Mouse (Mus musculus): ENCODE results near the gene Vasp. TPM values are rescaled to one million over a fixed set of nuclear protein-coding genes. Genes with fewer than 3 reads are reported as not detected.
"Not testable (repeated sequence)": the region's sequence is repeated elsewhere in the genome, so short reads cannot be mapped to it uniquely, and the experiment has no call there.

Gene Vasp
- polyA plus RNA-seq, 1 experiment from 2014 or later = 32.8 TPM

DNA sequence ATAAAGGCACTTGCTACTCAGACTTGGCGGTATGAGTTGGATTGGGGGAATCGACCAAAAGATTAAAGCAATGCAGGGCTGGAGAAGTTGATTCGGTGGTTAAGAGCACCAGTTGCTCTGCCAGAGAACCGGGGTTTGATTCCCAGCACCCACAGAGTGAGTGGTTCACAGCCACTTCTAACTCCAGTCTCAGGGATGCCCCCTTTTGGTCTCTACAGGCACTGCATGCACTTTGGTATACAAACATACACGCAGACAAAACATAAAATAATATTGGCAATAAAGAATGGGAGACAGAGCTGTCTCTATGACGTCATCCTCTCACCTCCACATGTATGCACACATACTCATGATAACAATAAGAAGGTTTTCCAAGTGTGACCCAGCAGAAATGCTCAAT, 25.4 kb upstream of the Vasp start:
- WGBS (ENCODE audit: insufficient replicate concordance) = 77% methylated on average over 6 of the region's 6 CpGs
- ATAC-seq (ENCODE audit: low read depth) = no peak
- H3K27me3 ChIP-seq (ENCODE audit: control insufficient read depth, insufficient read depth, low read depth, low read length) = peaks cover 7% of the 10 kb centered on the region
- H3K9ac ChIP-seq (ENCODE audit: low read depth, low read length) = no peak overlapping the region
- no peak overlapping the region for H3K4me2 ChIP-seq (ENCODE audit: low read depth, low read length)
- no peaks in the 10 kb centered on the region for H3K36me3 ChIP-seq (ENCODE audit: control insufficient read depth, insufficient read depth)
- H3K4me1 ChIP-seq (ENCODE audit: control insufficient read depth, low read depth, low read length) = peaks cover 6% of the 10 kb centered on the region
- H3K9me3 ChIP-seq (replicated peaks; ENCODE audit: control insufficient read depth, low read length) = no peaks in the 10 kb centered on the region
- no peak overlapping the region for H3K27ac ChIP-seq (ENCODE audit: low read length)
- no peak overlapping the region for H3K4me3 ChIP-seq (ENCODE audit: low read depth, low read length)

DNA sequence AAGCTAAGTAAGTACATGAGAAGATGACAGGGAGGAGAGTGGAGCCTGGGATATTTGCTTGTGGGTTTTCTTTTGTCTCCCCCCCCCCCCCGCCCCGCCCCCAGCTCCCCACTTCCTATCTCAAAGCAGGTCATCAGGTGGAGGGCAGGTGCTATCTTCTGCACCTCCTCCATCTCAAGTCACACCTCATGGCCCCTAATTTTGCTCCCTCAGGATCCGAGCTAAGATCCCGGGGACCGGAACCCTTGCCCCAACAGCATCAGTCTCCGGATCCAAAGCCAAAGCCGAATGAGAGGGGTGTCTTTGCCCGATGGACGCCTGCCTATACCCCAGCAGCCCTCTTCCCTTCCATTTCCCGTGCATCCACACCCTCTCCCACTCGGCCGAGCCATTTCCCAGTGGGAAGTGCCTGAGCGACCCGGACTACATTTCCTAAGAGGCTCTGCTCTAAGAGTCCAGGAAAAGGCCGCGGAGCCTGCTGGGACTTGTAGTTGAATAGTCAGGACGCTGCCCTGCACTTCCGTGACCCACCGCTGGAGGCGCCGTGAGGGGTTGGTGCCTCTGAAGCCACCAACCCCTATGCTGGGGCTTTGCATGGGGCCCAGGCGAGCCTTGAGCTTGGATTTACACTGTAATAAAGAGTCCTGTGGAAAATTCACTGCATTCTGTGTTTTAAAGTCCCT, 24.0 kb upstream of the Vasp start:
- H3K9me3 ChIP-seq (replicated peaks; ENCODE audit: control insufficient read depth, low read length) = no peaks in the 10 kb centered on the region
- no peaks in the 10 kb centered on the region for H3K27me3 ChIP-seq (ENCODE audit: control insufficient read depth, insufficient read depth, low read depth, low read length)
- WGBS (ENCODE audit: insufficient replicate concordance) = 11% methylated on average over 20 of the region's 22 CpGs
- H3K36me3 ChIP-seq (ENCODE audit: control insufficient read depth, insufficient read depth) = no peaks in the 10 kb centered on the region
- no peak overlapping the region for H3K27ac ChIP-seq (ENCODE audit: low read length)
- peaks cover 20% of the 10 kb centered on the region for H3K4me1 ChIP-seq (ENCODE audit: control insufficient read depth, low read depth, low read length)
- 0 out of 2 replicates have a peak overlapping the region, but pooled peaks have one; percentile 15 for H3K9ac ChIP-seq (ENCODE audit: low read depth, low read length)
- H3K4me3 ChIP-seq (ENCODE audit: low read depth, low read length) = peak overlapping the region; percentile 45
- peak overlapping the region; percentile 56 for H3K4me2 ChIP-seq (ENCODE audit: low read depth, low read length)
- peak; percentile 44 for ATAC-seq (ENCODE audit: low read depth)

DNA sequence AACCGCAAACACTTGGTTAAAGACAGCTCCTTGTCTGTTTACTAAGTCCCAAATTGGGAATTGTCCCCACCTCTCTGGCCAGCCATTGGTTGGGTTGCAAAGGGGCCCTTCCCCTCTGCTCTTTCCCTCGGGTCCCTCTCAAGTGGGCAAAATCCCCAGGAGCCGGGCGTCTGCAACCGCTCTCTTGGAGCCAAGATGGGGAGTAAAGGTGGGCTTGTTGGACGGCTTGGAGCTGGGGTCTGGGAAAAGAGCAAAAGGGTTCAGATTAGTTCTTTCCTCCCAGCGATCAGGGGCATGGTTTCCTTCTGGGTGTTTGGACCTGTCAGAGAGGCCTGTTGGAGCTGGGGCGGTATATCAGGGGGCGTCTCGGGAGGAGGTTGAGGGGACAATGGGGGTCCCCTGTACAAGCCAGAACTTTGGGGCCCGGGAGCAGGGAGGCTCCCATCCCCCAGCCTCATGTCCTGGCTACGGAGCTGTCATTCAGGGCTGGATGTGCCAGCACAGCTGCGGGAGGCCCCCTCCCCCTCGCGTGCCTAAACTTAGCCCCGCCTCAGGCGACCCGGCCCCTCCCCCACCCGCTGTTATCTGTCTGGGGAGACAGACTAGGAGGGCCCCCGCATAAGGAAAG, 19.5 kb upstream of the Vasp start:
- H3K4me2 ChIP-seq (ENCODE audit: low read depth, low read length) = peak overlapping the region; percentile 76
- no peaks in the 10 kb centered on the region for H3K36me3 ChIP-seq (ENCODE audit: control insufficient read depth, insufficient read depth)
- 1% methylated on average over 20 of the region's 20 CpGs for WGBS (ENCODE audit: insufficient replicate concordance)
- no peak overlapping the region for H3K27ac ChIP-seq (ENCODE audit: low read length)
- H3K4me1 ChIP-seq (ENCODE audit: control insufficient read depth, low read depth, low read length) = peaks cover 20% of the 10 kb centered on the region
- H3K4me3 ChIP-seq (ENCODE audit: low read depth, low read length) = peak overlapping the region; percentile 50
- no peaks in the 10 kb centered on the region for H3K9me3 ChIP-seq (replicated peaks; ENCODE audit: control insufficient read depth, low read length)
- peak overlapping the region; percentile 45 for H3K9ac ChIP-seq (ENCODE audit: low read depth, low read length)
- H3K27me3 ChIP-seq (ENCODE audit: control insufficient read depth, insufficient read depth, low read depth, low read length) = peaks cover 5% of the 10 kb centered on the region
- peak; percentile 66 for ATAC-seq (ENCODE audit: low read depth)

DNA sequence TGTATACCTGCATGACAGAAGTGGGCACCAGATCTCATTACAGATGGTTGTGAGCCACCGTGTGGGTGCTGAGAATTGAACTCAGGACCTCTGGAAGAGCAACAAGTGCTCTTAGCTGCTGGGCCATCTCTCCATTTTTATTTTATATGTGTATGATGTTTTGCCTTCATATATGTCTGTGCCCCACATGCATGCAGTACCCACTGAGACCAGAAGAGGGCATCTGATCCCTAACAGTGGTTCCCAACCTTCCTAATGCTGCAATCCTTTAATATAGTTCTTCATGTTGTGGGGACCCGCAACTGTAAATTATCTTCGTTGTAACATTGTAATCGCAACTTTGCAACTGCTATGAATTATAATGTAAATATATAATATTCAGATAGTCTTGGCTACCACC, 13.1 kb upstream of the Vasp start:
- no peaks in the 10 kb centered on the region for H3K36me3 ChIP-seq (ENCODE audit: control insufficient read depth, insufficient read depth)
- H3K27ac ChIP-seq (ENCODE audit: low read length) = no peak overlapping the region
- H3K9me3 ChIP-seq (replicated peaks; ENCODE audit: control insufficient read depth, low read length) = no peaks in the 10 kb centered on the region
- H3K4me3 ChIP-seq (ENCODE audit: low read depth, low read length) = no peak overlapping the region
- peaks cover 44% of the 10 kb centered on the region for H3K27me3 ChIP-seq (ENCODE audit: control insufficient read depth, insufficient read depth, low read depth, low read length)
- no peak overlapping the region for H3K9ac ChIP-seq (ENCODE audit: low read depth, low read length)
- ATAC-seq (ENCODE audit: low read depth) = no peak
- H3K4me1 ChIP-seq (ENCODE audit: control insufficient read depth, low read depth, low read length) = peaks cover 18% of the 10 kb centered on the region
- no peak overlapping the region for H3K4me2 ChIP-seq (ENCODE audit: low read depth, low read length)
- 11% methylated on average over 4 of the region's 4 CpGs for WGBS (ENCODE audit: insufficient replicate concordance)

DNA sequence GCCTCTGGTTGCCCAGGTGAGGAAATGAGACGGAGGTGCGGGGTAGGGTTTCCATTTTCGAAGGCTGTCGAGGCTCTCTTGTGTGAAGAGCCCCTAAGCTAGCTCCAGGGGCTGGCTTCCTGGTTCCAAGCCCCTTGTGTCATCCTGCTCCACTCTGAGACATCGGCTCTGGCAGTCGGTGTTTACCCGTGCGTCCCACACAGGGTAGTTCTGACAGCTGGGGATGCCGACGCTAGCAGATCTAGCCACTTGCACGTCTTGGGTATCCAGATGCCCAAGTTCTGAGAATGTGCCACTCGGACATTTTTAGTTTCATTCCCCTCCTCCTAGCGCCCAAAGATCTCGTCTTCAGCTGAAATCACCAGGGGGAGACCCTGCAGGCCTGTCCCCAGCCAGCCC, 11.8 kb upstream of the Vasp start:
- H3K4me2 ChIP-seq (ENCODE audit: low read depth, low read length) = peak overlapping the region; percentile 80; the same call in 1 of the 2 replicates

DNA sequence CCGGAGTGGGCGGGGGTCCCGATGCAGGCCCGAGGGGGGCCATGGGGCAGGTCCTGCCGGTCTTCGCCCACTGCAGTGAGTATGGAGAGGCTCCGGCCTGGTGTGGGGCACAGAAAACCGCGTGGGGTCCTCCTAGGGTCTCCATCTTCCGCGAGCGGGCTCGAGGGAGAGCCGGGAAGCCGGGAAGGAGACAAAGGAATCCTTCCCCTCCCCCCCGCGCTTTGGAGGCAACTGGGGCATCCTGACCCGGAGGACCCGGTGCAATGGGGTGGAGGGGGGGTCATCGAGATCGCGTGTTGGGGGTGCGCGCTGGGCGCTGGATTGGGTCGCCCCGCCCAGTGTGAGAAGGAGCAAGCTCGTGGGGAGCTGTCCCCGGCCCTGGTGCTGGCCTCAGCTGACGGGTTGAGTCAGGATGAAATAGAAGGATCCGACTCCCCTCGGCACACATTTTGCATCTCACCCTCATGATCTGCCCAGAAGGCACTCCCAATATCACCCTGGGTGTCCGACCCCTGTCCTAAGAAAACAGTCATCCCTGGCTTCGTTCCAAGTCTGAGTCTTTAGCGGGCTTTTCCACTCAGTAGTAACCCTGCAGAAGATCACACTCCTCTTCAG, 11.3 kb upstream of the Vasp start:
- Histone ChIP-seq H3K27me3 (ENCODE audit: control insufficient read depth, insufficient read depth, low read depth, low read length) (peaks cover 62% of the 10 kb centered on the region), H3K4me3 (ENCODE audit: low read depth, low read length) (peak overlapping the region; percentile 64), H3K9me3 (replicated peaks; ENCODE audit: control insufficient read depth, low read length) (no peaks in the 10 kb centered on the region), H3K4me2 (ENCODE audit: low read depth, low read length) (peak overlapping the region; percentile 80), H3K9ac (ENCODE audit: low read depth, low read length) (peak overlapping the region; percentile 48), H3K4me1 (ENCODE audit: control insufficient read depth, low read depth, low read length) (peaks cover 18% of the 10 kb centered on the region), H3K27ac (ENCODE audit: low read length) (no peak overlapping the region), H3K36me3 (ENCODE audit: control insufficient read depth, insufficient read depth) (no peaks in the 10 kb centered on the region)
- WGBS (ENCODE audit: insufficient replicate concordance) = 2% methylated on average over 33 of the region's 35 CpGs
- peak; percentile 35 for ATAC-seq (ENCODE audit: low read depth)

More for the DNA sequence above, 11.8 kb upstream of the Vasp start:
- H3K9ac ChIP-seq (ENCODE audit: low read depth, low read length) = no peak overlapping the region
- H3K4me1 ChIP-seq (ENCODE audit: control insufficient read depth, low read depth, low read length) = peaks cover 18% of the 10 kb centered on the region
- H3K4me3 ChIP-seq (ENCODE audit: low read depth, low read length) = no peak overlapping the region
- no peak for ATAC-seq (ENCODE audit: low read depth)
- H3K27ac ChIP-seq (ENCODE audit: low read length) = no peak overlapping the region
- H3K36me3 ChIP-seq (ENCODE audit: control insufficient read depth, insufficient read depth) = no peaks in the 10 kb centered on the region
- H3K27me3 ChIP-seq (ENCODE audit: control insufficient read depth, insufficient read depth, low read depth, low read length) = peaks cover 57% of the 10 kb centered on the region
- no peaks in the 10 kb centered on the region for H3K9me3 ChIP-seq (replicated peaks; ENCODE audit: control insufficient read depth, low read length)
- 34% methylated on average over 14 of the region's 14 CpGs for WGBS (ENCODE audit: insufficient replicate concordance)

DNA sequence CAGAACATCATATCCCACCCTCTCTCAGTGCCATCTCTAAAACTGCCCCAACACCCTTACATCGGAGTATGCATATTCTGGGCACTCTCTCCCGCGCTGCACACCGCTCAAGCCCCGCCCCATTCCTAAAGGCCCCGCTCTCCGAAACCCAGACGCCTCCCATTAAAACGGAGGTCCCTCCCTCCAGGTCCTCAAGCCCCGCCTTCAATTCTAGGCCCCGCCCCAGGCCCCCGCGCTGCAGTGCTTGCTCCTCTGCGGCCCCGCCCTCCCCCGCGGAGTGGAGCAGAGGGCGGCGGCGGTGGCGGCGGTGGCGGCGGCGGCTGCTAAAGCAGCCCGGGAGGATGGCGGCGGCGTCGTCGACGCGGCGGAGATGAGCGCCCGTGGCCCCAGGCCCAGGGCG, 10.8 kb upstream of the Vasp start, which contains the start of gene Rtn2:
Gene Rtn2 (plus strand): TSS at position 240 of the 400 bp plus-strand sequence.
- peak; percentile 89 for ATAC-seq (ENCODE audit: low read depth)
- under 1% methylated on average over 36 of the region's 37 CpGs for WGBS (ENCODE audit: insufficient replicate concordance)
- Histone ChIP-seq H3K36me3 (ENCODE audit: control insufficient read depth, insufficient read depth) (no peaks in the 10 kb centered on the region), H3K4me3 (ENCODE audit: low read depth, low read length) (peak within 1 kb of the TSS; percentile 64), H3K4me2 (ENCODE audit: low read depth, low read length) (peak within 1 kb of the TSS; percentile 80), H3K9me3 (replicated peaks; ENCODE audit: control insufficient read depth, low read length) (no peaks in the 10 kb centered on the region), H3K27ac (ENCODE audit: low read length) (no peak within 1 kb of the TSS; the same call in 1 of the 2 replicates), H3K4me1 (ENCODE audit: control insufficient read depth, low read depth, low read length) (peaks cover 18% of the 10 kb centered on the region), H3K9ac (ENCODE audit: low read depth, low read length) (peak within 1 kb of the TSS; percentile 48), H3K27me3 (ENCODE audit: control insufficient read depth, insufficient read depth, low read depth, low read length) (peaks cover 67% of the 10 kb centered on the region)

DNA sequence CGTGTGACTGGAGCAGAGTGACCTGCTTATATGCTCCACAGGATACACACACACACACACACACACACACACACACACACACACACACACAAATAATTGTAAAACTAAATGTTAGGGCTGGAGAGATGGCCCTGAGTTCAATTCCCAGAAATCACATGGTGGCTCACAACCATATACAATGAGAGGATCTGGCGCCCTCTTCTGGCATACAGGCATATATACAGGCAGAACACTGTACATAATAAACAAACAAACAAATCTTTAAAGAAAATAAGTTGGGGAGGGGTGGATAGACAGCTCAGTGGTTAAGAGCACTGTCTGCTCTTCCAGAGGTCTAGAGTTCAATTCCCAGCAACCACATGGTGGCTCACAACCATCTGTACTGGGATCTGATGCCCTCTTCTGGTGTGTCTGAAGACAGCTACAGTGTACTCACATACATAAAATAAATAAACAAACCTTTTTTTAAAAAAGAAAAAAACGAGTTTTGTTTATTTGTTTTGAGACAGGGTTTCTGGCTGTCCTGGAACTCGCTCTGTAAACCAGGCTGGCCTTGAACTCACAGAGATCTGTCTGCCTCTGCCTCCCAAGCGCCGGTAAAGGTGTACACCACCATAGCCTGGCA, 10.2 kb upstream of the Vasp start:
- H3K27ac ChIP-seq (ENCODE audit: low read length); H3K9me3 ChIP-seq (replicated peaks; ENCODE audit: control insufficient read depth, low read length); H3K36me3 ChIP-seq (ENCODE audit: control insufficient read depth, insufficient read depth); H3K9ac ChIP-seq (ENCODE audit: low read depth, low read length): not testable (repeated sequence)
- 24% methylated on average over 6 of the region's 6 CpGs for WGBS (ENCODE audit: insufficient replicate concordance)
- peak overlapping the region; percentile 80 for H3K4me2 ChIP-seq (ENCODE audit: low read depth, low read length)
- H3K27me3 ChIP-seq (ENCODE audit: control insufficient read depth, insufficient read depth, low read depth, low read length) = peaks cover 69% of the 10 kb centered on the region
- peaks cover 18% of the 10 kb centered on the region for H3K4me1 ChIP-seq (ENCODE audit: control insufficient read depth, low read depth, low read length)
- peak overlapping the region; percentile 64 for H3K4me3 ChIP-seq (ENCODE audit: low read depth, low read length)
- peak; percentile 15 for ATAC-seq (ENCODE audit: low read depth)

All from liver, embryonic 16.5 days (tissue).